Mouse (Mus musculus) heart, postnatal 0 days (tissue): ENCODE results near the gene Pappa2. TPM values are rescaled to one million over a fixed set of nuclear protein-coding genes. Genes with fewer than 3 reads are reported as not detected.

ENCODE experiments used
- ATAC-seq: fragments of 200-750 bp; cut with Nextera tagmentation; 2 replicates; pipeline ENCODE4 v1.8.0; 2017; ENCODE audit warnings: low read depth, moderate number of reproducible peaks, moderate library complexity; ENCODE audit not compliant: insufficient read depth
- DNase-seq: peaks from one replicate; pipeline ENCODE4 v3.0.0-alpha.2; 2016; ENCODE audit warnings: low spot score
- H3K27ac ChIP-seq: fragments of 300-500 bp; sonication (generic); 2 replicates; pipeline ENCODE4 v1.5.1; 2014; ENCODE audit warnings: low read depth, mild to moderate bottlenecking
- H3K27me3 ChIP-seq: fragments of 300-500 bp; sonication (generic); 2 replicates; pipeline ENCODE4 v1.6.1; 2014; ENCODE audit warnings: low read length, mixed read lengths; ENCODE audit not compliant: control insufficient read depth, insufficient read depth
- H3K36me3 ChIP-seq: fragments of 300-500 bp; sonication (generic); replicated peaks from 2 replicates; pipeline ENCODE4 v1.6.1; 2014; ENCODE audit warnings: low read length, mixed read lengths; ENCODE audit not compliant: control insufficient read depth, insufficient read depth
- H3K4me1 ChIP-seq: fragments of 300-500 bp; sonication (generic); 2 replicates; pipeline ENCODE4 v1.6.1; 2014; ENCODE audit warnings: antibody characterized with exemption; ENCODE audit not compliant: control insufficient read depth, insufficient read depth
- H3K4me2 ChIP-seq: fragments of 300-500 bp; sonication (generic); 2 replicates; pipeline ENCODE4 v1.6.1; 2014; ENCODE audit warnings: low read depth, mild to moderate bottlenecking, low read length, moderate library complexity
- H3K4me3 ChIP-seq: fragments of 300-500 bp; sonication (generic); 2 replicates; pipeline ENCODE4 v1.5.1; 2014; ENCODE audit warnings: low read depth, low read length
- H3K9ac ChIP-seq: fragments of 300-500 bp; sonication (generic); replicated peaks from 2 replicates; pipeline ENCODE4 v1.6.1; 2014; ENCODE audit warnings: low read depth, low read length, mixed read lengths
- H3K9me3 ChIP-seq: fragments of 300-500 bp; sonication (generic); replicated peaks from 2 replicates; pipeline ENCODE4 v1.6.1; 2016; ENCODE audit warnings: low read length; ENCODE audit not compliant: control insufficient read depth
- CTCF ChIP-seq: IDR thresholded peaks from 2 replicates; pipeline ENCODE4 v1.5.1; 2016; ENCODE audit warnings: antibody characterized with exemption, control low read depth, low read depth
- EP300 ChIP-seq: IDR thresholded peaks from 2 replicates; pipeline ENCODE4 v1.6.1; 2016; ENCODE audit warnings: antibody characterized with exemption, low read depth
- WGBS: fragments of 180-500 bp; shearing (Covaris S2); extraction: QIAGEN DNeasy Blood & Tissue Kit; methylation state at CpG from one replicate; pipeline ENCODE4 v1.1.7; 2014; 5-methylcytosine and 5-hydroxymethylcytosine counted together
- polyA plus RNA-seq: library from polyadenylated mRNA; unstranded; fragments of >200 nt; fragmentation: Nextera tagmentation; extraction: Ambion mirVana; gene quantifications from 2 replicates; pipeline ENCODE4 v1.2.1, GENCODE M21; 2015
- total RNA-seq: library from RNA; depleted of rRNA; stranded (reverse); fragments of >200 nt; gene quantifications from 2 replicates; pipeline ENCODE4 v1.2.3, GENCODE M21; 2014; ENCODE audit warnings: low replicate concordance

Gene Pappa2
- total and polyA plus RNA-seq, 2 experiments from 2014 or later = 0.08 to 0.16 TPM

DNA sequence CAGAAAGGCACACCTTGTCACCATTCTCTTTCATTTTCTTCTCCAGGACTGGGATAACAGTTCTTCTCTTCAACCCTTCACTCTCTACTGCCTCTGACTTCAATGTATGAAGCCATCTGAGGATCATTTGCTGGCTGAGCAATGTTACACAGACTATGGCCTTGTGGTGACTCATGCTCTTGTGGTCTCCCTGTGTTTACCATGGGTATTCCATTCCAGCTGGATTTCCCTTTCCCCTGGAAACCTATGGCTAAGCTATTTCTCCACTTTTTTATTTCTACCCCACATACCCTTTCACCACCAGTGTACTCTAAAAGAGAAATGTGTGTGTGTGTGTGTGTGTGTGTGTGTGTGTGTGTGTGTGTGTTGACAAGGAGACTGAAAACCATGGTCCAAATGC is 83.0 kb downstream of the Pappa2 start:
- Histone ChIP-seq H3K9me3 (no peaks in the 10 kb centered on the region), H3K4me3 (no peak overlapping the region), H3K36me3 (no peaks in the 10 kb centered on the region), H3K27ac (no peak overlapping the region), H3K9ac (no peak overlapping the region), H3K4me1 (no peaks in the 10 kb centered on the region), H3K27me3 (no peaks in the 10 kb centered on the region), H3K4me2 (no peak overlapping the region)
- DNase-seq (no peak), ATAC-seq (no peak)
- TF ChIP-seq EP300 = no peak
- no peak for TF ChIP-seq CTCF

DNA sequence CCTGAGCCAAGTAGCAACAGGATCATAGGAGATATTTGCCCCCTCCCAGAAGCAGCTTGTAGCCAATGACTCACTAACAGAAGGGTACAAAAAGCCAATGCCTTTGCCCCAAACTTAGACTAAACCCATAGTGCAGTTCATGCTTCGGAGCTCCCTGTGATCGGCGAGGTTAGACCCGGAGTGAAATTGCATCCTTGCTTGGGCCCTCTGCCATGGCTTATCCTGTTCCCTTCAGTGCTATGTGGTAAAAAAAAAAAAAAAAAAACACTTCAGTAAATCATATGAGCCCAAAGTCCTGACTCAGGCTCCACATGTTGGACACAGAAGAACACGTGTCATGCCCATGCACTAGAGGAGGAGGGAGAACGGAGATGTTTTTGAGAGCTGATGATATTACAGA is 85.8 kb downstream of the Pappa2 start:
- Histone ChIP-seq H3K4me3 (no peak overlapping the region), H3K36me3 (no peaks in the 10 kb centered on the region), H3K9me3 (no peaks in the 10 kb centered on the region), H3K27ac (no peak overlapping the region), H3K4me2 (no peak overlapping the region), H3K27me3 (no peaks in the 10 kb centered on the region), H3K9ac (no peak overlapping the region), H3K4me1 (no peaks in the 10 kb centered on the region)
- no peak for TF ChIP-seq CTCF
- no peak for TF ChIP-seq EP300
- DNase-seq (no peak), ATAC-seq (no peak)
- WGBS = 81% methylated on average over 6 of the region's 6 CpGs

DNA sequence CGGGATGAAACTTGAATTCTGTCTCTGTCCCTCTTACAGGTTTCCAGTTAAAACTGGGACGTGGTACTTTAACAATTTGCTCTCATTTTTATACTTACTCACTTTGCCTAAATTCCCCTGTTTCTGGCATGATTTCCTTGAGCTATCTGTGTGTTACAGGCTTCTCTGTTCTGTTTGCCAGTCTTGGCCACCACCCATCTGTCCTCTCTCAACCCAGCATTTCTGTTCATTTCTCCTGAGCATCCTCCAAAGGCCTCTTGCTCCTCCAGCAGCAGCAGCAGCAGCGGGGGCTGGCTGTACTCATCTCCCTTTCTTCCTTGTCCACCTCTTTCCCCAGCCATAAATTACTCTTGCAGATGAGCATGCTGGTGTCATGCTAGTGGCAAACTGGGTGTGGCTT is 104.8 kb downstream of the Pappa2 start:
- H3K9me3 ChIP-seq = no peaks in the 10 kb centered on the region
- no peak for DNase-seq
- no peak overlapping the region for H3K9ac ChIP-seq
- no peaks in the 10 kb centered on the region for H3K36me3 ChIP-seq
- no peak overlapping the region for H3K4me3 ChIP-seq
- H3K27me3 ChIP-seq = no peaks in the 10 kb centered on the region
- H3K27ac ChIP-seq = no peak overlapping the region
- no peaks in the 10 kb centered on the region for H3K4me1 ChIP-seq
- WGBS = 59% methylated on average over 3 of the region's 3 CpGs
- H3K4me2 ChIP-seq = no peak overlapping the region
- no peak for ATAC-seq
- TF ChIP-seq CTCF (no peak), EP300 (no peak)

DNA sequence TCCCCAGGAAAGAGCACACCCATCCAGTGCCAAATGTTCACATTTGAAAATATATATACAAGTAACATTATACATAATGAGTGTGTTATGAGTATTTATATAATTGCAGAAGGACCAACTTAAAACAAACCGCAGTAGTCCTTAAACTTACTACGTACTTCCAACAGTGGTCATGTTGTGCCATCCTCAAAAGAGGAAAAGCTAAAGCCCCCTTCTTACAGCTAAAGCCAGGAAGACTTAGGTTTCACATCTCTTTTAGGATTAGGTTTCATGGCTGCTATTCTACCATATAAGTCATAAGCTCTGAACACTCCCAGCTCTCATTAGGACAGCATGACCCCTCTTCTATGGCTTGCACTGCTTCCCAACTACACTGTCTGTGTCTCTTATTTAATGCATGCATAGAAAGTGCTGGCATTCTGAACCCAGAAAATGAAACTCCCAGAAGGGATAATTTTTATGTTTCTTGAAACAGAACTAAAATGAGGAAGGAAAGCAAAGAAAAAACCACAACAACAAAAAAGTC is 105.7 kb downstream of the Pappa2 start:
- Histone ChIP-seq H3K27ac (no peak overlapping the region), H3K4me3 (no peak overlapping the region), H3K36me3 (no peaks in the 10 kb centered on the region), H3K27me3 (no peaks in the 10 kb centered on the region), H3K9ac (no peak overlapping the region), H3K4me1 (no peaks in the 10 kb centered on the region), H3K9me3 (no peaks in the 10 kb centered on the region), H3K4me2 (no peak overlapping the region)
- TF ChIP-seq CTCF (no peak), EP300 (no peak)
- WGBS = 82% methylated on average over 2 of the region's 2 CpGs
- ATAC-seq (no peak), DNase-seq (no peak)

DNA sequence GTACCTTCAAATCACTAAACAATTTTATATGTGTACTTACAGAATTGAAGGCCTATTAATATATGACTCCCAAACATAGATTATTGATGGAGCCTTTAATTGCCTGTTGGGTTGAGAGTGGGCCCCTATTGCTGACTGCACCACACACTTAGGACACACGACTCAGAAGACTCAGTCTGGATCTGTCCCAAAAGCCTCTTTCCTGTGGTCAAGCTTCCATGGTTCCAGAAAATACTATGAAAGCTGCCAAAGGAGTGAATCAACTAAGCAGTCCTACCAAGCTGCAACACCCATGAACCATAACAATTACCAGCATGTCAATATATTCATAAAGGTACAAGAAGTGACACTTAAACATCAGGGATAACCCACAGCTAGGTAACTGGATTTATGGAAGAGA is 106.7 kb downstream of the Pappa2 start:
- Histone ChIP-seq H3K36me3 (no peaks in the 10 kb centered on the region), H3K9me3 (no peaks in the 10 kb centered on the region), H3K27ac (no peak overlapping the region), H3K9ac (no peak overlapping the region), H3K4me2 (no peak overlapping the region), H3K4me3 (no peak overlapping the region), H3K4me1 (no peaks in the 10 kb centered on the region), H3K27me3 (no peaks in the 10 kb centered on the region)
- ATAC-seq (no peak), DNase-seq (no peak)
- WGBS = 39% methylated on average over 1 of the region's 1 CpGs
- TF ChIP-seq CTCF (no peak), EP300 (no peak)

- no peak overlapping the region for H3K27ac ChIP-seq
- TF ChIP-seq EP300 (no peak), CTCF (no peak)
- no peak overlapping the region for H3K4me2 ChIP-seq
- H3K36me3 ChIP-seq = no peaks in the 10 kb centered on the region
- no peaks in the 10 kb centered on the region for H3K4me1 ChIP-seq
- no peak overlapping the region for H3K9ac ChIP-seq
- no peak for ATAC-seq
- no peak overlapping the region for H3K4me3 ChIP-seq
- no peaks in the 10 kb centered on the region for H3K27me3 ChIP-seq
- 74% methylated on average over 2 of the region's 2 CpGs for WGBS
- no peak for DNase-seq
- no peaks in the 10 kb centered on the region for H3K9me3 ChIP-seq
Measured at GRCm38 (mm10) chr1:158871401-158871800, 108.9 kb downstream of the Pappa2 start.
